Mouse (Mus musculus): ENCODE results near the gene Arhgap27.
"Not testable (repeated sequence)": the region's sequence is repeated elsewhere in the genome, so short reads cannot be mapped to it uniquely, and the experiment has no call there.

Arhgap27 gene

DNA sequence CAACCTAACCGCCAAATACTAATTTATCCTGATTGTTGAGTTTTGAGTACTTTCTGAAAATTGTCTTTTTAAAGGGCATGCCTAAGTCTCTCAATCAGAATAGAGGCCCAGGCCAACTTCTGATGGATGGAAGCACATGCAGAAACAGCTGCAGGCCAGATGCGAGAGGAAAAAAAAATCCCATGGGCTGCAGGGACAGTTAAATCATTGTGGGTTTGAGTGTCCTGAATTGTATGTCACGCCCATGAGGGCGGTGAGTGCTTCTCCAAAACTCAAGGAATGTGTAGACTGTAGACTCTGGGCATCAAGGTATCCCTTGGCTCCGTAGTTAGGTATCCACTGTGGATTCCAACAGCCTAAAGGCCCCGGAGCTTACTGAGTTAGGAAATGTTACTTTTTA is 69.4 kb downstream of the Arhgap27 start:
- no peak for DNase-seq (ENCODE audit: low spot score)

DNA sequence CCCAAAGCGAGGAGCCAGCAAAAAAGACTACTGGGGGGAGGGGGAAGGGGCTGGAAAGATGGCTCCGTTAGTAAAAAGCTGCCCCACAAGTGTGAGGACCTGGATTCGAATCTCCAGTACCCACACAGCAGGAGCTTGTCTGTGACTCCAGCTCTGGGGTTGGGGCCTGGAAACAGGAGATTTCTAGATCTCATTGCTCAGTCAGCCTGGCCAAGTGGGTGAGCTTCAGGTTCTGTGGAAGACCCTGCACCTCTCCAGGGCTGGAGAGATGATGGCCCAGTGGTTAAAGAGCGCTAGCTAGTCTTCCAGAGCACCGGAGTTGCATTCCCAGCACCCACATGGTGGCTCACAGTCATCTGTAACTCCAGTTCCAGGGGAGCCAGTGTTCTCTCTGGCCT is 70.6 kb downstream of the Arhgap27 start:
- DNase-seq (ENCODE audit: low spot score) = no peak

DNA sequence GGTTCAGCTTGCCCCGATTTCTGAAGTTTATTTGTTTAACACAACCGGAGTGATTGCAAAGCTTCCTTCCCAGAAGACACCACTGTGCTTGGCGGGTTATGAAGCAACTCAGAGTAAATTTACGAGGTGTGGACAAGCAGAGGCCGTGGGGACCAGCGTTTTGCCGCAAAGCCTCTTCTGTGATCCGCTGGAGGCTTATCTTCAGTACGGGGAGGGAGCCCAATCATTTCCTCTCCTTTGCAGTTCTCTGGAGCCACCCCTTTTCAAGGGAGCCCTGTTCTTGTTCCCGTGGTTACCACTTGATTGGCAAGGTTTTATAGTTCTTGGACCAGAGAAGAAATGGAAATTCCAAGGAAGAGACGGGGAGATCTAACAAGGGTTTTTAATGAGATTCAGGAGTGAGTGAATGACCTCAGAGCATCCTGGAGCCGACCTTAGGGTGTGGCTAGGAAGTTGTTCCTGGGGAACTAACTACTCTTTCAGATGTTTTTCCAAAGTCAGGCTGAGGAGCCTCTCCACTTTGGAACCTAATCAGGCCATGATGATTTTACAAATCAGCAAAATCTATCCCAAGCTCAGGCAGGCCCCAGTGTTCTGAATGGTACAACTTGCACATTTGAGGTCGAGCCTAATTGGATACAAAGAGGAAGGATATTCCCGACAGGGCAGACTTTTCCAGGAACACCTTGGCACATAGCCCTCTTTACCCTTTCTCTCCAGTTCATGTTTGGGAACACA is 71.2 kb downstream of the Arhgap27 start:
- no peak for DNase-seq (ENCODE audit: low spot score)

DNA sequence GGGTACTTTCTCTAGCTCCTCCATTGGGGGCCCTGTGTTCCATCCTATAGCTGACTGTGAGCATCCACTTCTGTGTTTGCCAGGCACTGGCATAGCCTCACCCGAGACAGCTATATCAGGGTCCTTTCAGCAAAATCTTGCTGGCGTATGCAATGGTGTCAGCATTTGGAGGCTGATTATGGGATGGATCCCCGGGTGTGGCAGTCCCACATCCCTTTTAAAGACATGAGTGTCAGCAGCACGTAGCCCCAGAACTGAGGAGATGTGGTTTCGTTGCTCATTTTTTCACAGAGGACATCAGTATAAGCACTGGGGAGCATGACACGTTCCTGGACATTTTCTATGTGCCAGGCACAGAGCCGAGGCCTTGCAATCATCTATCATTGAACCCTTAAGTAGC is 72.7 kb downstream of the Arhgap27 start:
- DNase-seq (ENCODE audit: low spot score) = not testable (repeated sequence)

DNA sequence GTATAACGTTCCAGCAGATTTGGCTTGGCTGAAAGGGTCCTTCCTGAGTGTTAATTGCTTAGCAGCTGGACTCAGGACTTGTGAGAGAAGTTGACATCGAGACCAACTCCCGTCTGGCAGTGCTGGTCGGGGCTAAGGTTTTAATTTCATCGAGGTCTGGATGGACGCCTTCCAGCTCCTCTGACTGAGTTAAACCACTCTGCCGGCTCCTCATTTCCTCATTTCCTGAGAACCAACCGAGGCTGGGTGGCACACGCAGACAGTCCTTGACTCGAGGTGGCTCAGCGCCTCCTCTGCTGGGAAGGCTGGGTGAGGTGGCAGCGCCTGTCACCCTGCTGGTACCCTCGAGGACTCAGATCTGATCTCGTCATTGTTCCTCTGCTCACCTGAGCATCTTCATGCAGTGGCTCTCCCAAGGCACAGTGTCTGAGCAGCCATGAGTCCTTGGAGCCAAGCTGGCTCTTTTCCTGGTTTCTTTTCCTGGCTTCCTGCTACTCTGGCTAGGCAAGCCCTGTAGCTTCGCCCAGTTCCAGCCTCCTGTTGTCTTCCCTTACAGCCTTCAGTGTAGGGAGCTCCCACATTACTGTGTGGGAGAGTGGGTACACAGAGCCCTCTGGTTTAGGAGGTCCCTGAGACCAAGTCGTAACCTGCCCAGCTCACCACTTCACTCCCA is 75.1 kb downstream of the Arhgap27 start:
- no peak for DNase-seq (ENCODE audit: low spot score)

DNA sequence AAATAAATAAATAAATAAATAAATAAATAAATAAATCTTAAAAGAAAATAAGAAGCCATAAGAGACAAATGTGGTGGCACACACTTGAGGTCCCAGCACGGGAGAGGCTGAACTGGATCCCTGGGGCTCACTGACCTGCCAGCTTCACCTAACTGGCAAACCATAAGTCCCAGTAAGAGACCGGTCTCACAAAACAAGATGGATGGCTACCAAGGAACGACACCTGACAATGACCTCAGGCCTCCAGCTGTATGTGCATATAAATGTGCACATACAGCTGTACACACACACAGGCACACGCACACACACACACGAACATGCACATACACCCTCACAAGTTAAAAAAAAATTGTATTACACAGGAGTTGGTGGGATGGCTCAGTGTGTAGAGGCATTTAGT is 76.6 kb downstream of the Arhgap27 start:
- no peak for DNase-seq (ENCODE audit: low spot score)

DNA sequence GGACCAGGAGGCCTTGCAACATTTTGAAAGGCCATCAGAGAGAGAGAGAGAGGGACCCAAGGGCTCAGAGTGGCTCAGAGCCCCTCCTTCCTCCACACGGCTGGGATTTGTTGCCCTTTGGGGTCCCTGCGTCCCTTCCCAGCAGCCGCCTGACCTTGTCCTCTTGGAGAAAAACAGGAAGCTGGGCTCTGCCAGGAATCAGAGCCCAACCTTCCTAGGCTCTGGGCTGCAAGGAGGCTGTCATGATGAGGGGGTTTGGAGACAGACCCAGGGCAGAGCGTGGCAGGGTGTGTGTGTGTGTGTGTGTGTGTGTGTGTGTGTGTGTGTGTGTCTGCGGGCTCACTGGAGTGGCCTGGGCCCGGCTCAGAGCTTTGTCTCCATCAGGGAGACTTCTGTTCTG is 77.5 kb downstream of the Arhgap27 start:
- DNase-seq (ENCODE audit: low spot score) = no peak

DNA sequence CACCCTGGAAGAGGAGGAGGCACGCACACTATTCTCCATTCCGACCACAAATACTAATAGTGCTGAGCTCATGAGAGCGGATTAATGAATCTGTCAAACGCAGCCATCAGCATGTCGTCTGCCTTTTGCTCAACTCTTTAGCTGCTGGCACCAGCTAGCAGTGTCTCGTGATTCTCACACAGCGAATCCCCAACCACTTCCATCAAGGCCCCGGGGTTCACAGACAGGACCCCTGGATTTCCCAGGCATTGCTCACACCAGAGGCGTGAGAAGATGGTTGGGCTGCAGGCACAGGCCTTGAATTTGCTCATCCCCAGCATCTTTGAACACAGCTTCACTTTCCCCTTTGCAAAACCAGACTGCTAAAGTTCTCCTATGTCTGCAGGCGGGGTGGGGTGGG is 78.2 kb downstream of the Arhgap27 start:
- DNase-seq (ENCODE audit: low spot score) = no peak

DNA sequence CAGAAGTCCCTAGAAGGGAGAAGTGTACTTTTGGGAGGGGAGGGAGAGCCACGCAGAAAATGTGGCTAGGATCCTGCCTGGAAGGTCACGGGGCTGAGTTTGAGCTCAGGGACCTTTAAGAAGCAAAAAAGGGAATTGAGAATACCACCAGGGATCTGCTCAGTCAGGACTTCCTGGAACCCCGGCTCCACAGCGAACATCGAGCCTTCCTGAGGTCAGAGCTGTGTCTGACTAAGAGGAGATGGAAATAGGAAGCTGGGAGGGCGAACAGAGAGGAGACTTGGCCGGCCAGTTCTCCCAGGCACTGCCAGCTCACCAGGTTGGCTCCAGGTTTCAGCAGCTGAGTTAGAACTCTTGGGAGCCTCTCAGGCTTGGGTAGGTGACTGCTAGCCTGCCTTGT is 81.7 kb downstream of the Arhgap27 start:
- DNase-seq (ENCODE audit: low spot score) = no peak
